Mouse (Mus musculus): Measurements from ENCODE around the gene Arhgap18. TPM values are rescaled to one million over a fixed set of nuclear protein-coding genes. Genes with fewer than 3 reads are reported as not detected.

Arhgap18 gene
- polyA plus RNA-seq (2017; shearing (Covaris generic)) = 10 to 100 TPM; 28.7 to 53.5 TPM

DNA sequence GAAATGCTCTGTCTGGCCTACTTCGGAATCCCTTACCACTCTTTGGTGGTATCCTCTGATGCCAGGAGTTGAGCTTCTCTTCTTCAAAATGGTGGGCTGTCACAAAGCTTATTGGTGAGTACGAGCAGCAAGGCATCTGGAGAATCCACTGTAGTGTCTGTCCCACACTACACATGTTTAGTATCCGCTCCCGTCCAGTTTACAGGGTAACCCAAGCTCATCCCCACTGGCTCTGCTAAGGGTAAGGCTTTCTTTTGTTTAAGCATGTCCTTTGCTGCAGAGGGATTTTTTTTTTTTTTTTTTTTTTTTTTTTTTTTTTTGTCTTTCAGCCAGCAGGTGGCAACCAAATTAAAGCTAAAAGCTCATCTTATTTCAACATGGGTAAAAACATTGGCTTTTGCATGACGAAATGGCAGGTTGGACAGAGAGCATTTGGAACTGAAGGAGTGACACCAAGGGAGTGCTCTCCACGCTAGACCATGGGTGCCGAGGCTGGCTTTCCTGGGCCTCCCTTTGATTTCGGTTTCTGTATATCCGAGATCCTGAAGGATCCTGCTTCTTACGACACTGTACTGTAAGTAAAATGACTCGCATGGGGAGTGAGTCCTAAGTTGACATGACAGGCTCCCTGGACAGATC lies at the start of gene Arhgap18:
Gene Arhgap18 (plus strand): TSS at position 493 of the 639 bp plus-strand sequence.

